Mouse (Mus musculus) layer of hippocampus, postnatal 36 days (tissue): ENCODE data around the gene Arhgap29. TPM values are rescaled to one million over a fixed set of nuclear protein-coding genes. Genes with fewer than 3 reads are reported as not detected.
A peak's percentile ranks its signal among the peaks of the same experiment; 100 is the strongest.

Source experiments
- DNase-seq, 2 experiments: peaks; one replicate each; pipeline ENCODE4 v3.0.0; 2022
- total RNA-seq, 2 experiments: library from RNA; stranded (reverse); gene quantifications; 2 replicates each; pipeline ENCODE4 v1.2.3; 2021

Gene Arhgap29
- total RNA-seq, 2 experiments from 2014 or later = 15.7 to 17.6 TPM

GRCm38 (mm10) chr3:122012464-122012863, 60.1 kb downstream of the Arhgap29 start:
- DNase-seq = no peak

- no peak for DNase-seq
Measured at GRCm38 (mm10) chr3:122018421-122018820, 66.1 kb downstream of the Arhgap29 start.

GRCm38 (mm10) chr3:122019159-122019558, 66.8 kb downstream of the Arhgap29 start:
- DNase-seq = no peak

GRCm38 (mm10) chr3:122021029-122021652, 68.8 kb downstream of the Arhgap29 start:
- DNase-seq = no peak

GRCm38 (mm10) chr3:122022355-122022754, 70.0 kb downstream of the Arhgap29 start:
- no peak for DNase-seq

GRCm38 (mm10) chr3:122026676-122027075, 74.3 kb downstream of the Arhgap29 start:
- no peak for DNase-seq

GRCm38 (mm10) chr3:122027776-122028175, 75.4 kb downstream of the Arhgap29 start:
- DNase-seq = no peak

- no peak for DNase-seq
Measured at GRCm38 (mm10) chr3:122033248-122033837, 81.0 kb downstream of the Arhgap29 start.

GRCm38 (mm10) chr3:122034240-122034639, 81.9 kb downstream of the Arhgap29 start:
- no peak for DNase-seq

- no peak for DNase-seq
Measured at GRCm38 (mm10) chr3:122035092-122035491, 82.8 kb downstream of the Arhgap29 start.

- no peak for DNase-seq
Measured at GRCm38 (mm10) chr3:122040522-122040921, 88.2 kb downstream of the Arhgap29 start.

- no peak for DNase-seq
Measured at GRCm38 (mm10) chr3:122043102-122043501, 90.8 kb downstream of the Arhgap29 start.

GRCm38 (mm10) chr3:122043799-122044547, 91.6 kb downstream of the Arhgap29 start, which contains the start of gene Abca4:
Gene Abca4 (plus strand): TSS chr3:122044443.
- no peak for DNase-seq

GRCm38 (mm10) chr3:122046187-122046620, 93.9 kb downstream of the Arhgap29 start:
- DNase-seq = no peak

- no peak for DNase-seq
Measured at GRCm38 (mm10) chr3:122047402-122047801, 95.1 kb downstream of the Arhgap29 start.

- peak; percentile 68 for DNase-seq
Measured at GRCm38 (mm10) chr3:122047921-122048861, 95.8 kb downstream of the Arhgap29 start.

- DNase-seq = no peak
Measured at GRCm38 (mm10) chr3:122049158-122049557, 96.8 kb downstream of the Arhgap29 start.

- no peak for DNase-seq
Measured at GRCm38 (mm10) chr3:122058439-122059198, 106.3 kb downstream of the Arhgap29 start.

GRCm38 (mm10) chr3:122062586-122062985, 110.2 kb downstream of the Arhgap29 start:
- DNase-seq = no peak

- no peak for DNase-seq
Measured at GRCm38 (mm10) chr3:122064556-122065410, 112.4 kb downstream of the Arhgap29 start.
